Mouse (Mus musculus): Measurements from ENCODE around the gene Plac8.

The Plac8 gene

GRCm38 (mm10) chr5:100572069-100572468, at the start of gene Plac8:
Gene Plac8, minus strand, starts transcription at chr5:100572245.
- no peak for DNase-seq (ENCODE audit: low spot score)

- DNase-seq (ENCODE audit: low spot score) = no peak
Observed at GRCm38 (mm10) chr5:100620952-100621351, 48.9 kb upstream of the Plac8 start.

- DNase-seq (ENCODE audit: low spot score) = no peak
Observed at GRCm38 (mm10) chr5:100619586-100620275, 47.7 kb upstream of the Plac8 start.

- DNase-seq (ENCODE audit: low spot score) = no peak
Observed at GRCm38 (mm10) chr5:100613896-100614768, 42.1 kb upstream of the Plac8 start.

- DNase-seq (ENCODE audit: low spot score) = no peak
Observed at GRCm38 (mm10) chr5:100607868-100608267, 35.8 kb upstream of the Plac8 start.

- no peak for DNase-seq (ENCODE audit: low spot score)
Observed at GRCm38 (mm10) chr5:100607090-100607762, 35.2 kb upstream of the Plac8 start.

GRCm38 (mm10) chr5:100605828-100606229, 33.8 kb upstream of the Plac8 start:
- no peak for DNase-seq (ENCODE audit: low spot score)

GRCm38 (mm10) chr5:100604061-100604460, 32.0 kb upstream of the Plac8 start:
- DNase-seq (ENCODE audit: low spot score) = no peak

- DNase-seq (ENCODE audit: low spot score) = no peak
Observed at GRCm38 (mm10) chr5:100601864-100602263, 29.8 kb upstream of the Plac8 start.

- DNase-seq (ENCODE audit: low spot score) = no peak
Observed at GRCm38 (mm10) chr5:100598961-100599463, 27.0 kb upstream of the Plac8 start.

- peak; percentile 7 for DNase-seq (ENCODE audit: low spot score)
Observed at GRCm38 (mm10) chr5:100597886-100598485, 25.9 kb upstream of the Plac8 start.

GRCm38 (mm10) chr5:100595999-100596398, 24.0 kb upstream of the Plac8 start:
- DNase-seq (ENCODE audit: low spot score) = no peak

GRCm38 (mm10) chr5:100594803-100595467, 22.9 kb upstream of the Plac8 start:
- no peak for DNase-seq (ENCODE audit: low spot score)

- no peak for DNase-seq (ENCODE audit: low spot score)
Observed at GRCm38 (mm10) chr5:100590505-100590904, 18.5 kb upstream of the Plac8 start.

GRCm38 (mm10) chr5:100587626-100588025, 15.6 kb upstream of the Plac8 start:
- no peak for DNase-seq (ENCODE audit: low spot score)

GRCm38 (mm10) chr5:100587136-100587535, 15.1 kb upstream of the Plac8 start:
- no peak for DNase-seq (ENCODE audit: low spot score)

- no peak for DNase-seq (ENCODE audit: low spot score)
Observed at GRCm38 (mm10) chr5:100585657-100586056, 13.6 kb upstream of the Plac8 start.

- no peak for DNase-seq (ENCODE audit: low spot score)
Observed at GRCm38 (mm10) chr5:100585206-100585644, 13.2 kb upstream of the Plac8 start.

GRCm38 (mm10) chr5:100583066-100583465, 11.0 kb upstream of the Plac8 start:
- DNase-seq (ENCODE audit: low spot score) = no peak

- DNase-seq (ENCODE audit: low spot score) = no peak
Observed at GRCm38 (mm10) chr5:100582435-100582826, 10.4 kb upstream of the Plac8 start.
